Mouse (Mus musculus): ENCODE measurements around the gene Ctnnd2. TPM values are rescaled to one million over a fixed set of nuclear protein-coding genes. Genes with fewer than 3 reads are reported as not detected.

Ctnnd2 gene
- total RNA-seq, 2 experiments from 2014 or later: not detected

DNA sequence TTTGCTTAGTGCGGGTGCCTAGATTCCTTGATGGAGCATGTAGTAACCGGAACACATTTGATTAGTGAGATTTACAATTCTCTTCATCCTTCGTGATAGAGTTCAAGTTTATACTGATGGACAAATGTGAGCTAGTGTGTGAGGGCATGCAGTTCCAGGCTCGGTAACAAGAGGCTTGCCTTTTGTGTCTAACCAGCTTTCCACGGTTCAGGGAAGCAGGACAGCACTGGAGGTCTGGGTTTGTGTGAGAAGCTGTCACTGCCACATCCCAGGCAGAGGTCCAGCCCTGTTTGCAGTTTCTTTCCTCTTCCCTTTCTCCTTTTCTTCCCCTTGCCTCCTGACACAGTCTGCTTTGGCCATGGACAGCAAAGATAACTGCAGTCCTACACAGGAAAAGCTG is 279.5 kb downstream of the Ctnnd2 start:
- no peak overlapping the region for H3K27ac ChIP-seq
- TF ChIP-seq CTCF (IDR thresholded peaks at IDR 0.05): no peak
- intact Hi-C loops (cut with DNase I): no loop called here
- no peak for DNase-seq
- H3K4me3 ChIP-seq: no peak overlapping the region

DNA sequence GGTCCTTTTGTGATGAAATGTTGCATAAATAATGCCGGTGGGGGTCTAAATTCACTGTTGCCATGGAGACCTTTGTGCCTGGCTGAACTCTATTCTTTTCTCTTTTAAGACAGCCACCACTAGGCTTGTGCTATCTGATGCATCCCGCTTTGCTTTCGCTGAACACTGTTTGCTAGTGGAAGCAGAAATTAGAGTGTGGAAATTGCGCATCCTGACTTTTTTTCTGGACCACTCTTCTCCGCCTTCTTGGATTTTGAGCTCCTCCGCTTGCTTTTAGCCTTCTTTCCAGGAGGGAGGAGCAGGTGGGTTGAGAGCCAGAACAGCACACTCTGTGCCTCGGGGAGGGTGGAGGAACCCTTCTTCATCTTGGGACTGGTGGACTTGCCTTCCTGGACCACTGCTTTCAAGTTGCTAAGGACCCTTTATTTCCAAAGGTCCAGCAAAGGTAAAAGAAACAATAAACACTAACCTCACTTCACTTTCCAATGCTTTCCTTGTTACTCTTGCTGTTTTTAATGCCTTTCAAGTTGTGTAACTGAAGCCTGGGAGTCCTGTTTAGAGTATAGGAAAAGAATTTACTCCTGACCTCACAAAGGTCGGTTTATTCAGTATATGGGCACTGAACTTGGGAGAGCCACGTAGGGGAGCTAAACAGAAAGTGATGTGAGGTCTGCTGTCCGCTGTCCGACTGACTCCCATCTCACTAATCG is 285.3 kb downstream of the Ctnnd2 start:
- TF ChIP-seq CTCF (IDR thresholded peaks at IDR 0.05): no peak
- intact Hi-C loops (cut with DNase I): no loop called here
- H3K4me3 ChIP-seq: no peak overlapping the region
- no peak overlapping the region for H3K27ac ChIP-seq
- no peak for DNase-seq

DNA sequence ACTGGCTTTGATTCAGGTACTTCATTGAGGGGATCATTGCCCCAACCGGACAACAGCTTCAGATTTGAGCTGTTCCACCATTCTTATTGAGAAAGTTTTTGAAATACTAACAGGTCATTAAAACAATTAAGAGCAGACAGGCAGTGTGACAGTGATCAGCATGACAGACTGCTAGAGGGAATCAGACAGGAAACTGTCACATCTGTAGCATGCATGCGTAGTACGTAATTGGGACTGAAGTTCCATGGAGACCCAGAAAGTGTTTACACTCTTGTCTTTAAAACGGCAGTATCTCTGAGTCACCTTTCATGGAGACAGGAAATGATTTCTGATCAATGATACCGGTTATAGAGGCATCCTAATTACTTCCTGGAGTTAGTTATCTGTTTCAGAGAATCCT is 286.3 kb downstream of the Ctnnd2 start:
- TF ChIP-seq CTCF (IDR thresholded peaks at IDR 0.05): no peak
- intact Hi-C loops (cut with DNase I): no loop called here
- Histone ChIP-seq H3K4me3 (no peak overlapping the region), H3K27ac (no peak overlapping the region)
- no peak for DNase-seq

- no peak for DNase-seq
- TF ChIP-seq CTCF (IDR thresholded peaks at IDR 0.05): no peak
- intact Hi-C loops (cut with DNase I): no loop called here
- Histone ChIP-seq H3K4me3 (no peak overlapping the region), H3K27ac (no peak overlapping the region)
Observed at GRCm38 (mm10) chr15:30460341-30461125, 288.1 kb downstream of the Ctnnd2 start.

DNA sequence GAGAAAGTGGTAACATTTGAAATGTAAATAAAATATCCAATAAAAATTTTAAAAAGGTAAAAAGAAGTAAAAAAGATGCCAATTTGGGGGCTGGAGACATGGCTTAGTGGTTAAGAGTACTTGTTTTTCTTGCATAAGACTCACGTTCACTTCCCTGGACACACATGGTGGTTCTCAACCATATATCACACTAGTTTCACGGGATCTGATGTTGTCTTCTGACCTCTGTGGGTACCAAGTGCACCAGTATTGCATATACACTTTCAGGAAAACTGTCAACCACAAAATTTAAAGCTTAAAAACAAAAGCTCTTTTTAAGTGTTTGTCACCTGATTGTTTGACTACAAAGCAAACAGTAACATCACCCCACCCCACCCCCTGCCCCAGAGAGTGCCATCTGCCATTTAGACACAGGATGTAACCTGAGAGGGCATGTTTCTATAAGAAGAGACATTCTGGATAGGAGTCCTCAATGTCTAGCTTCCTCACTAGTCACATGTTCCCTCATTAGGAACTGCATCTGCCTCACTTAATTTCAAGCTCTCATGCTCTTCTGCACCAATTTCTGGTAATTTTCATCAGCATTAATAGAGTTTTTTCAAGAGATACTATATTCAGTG is 290.5 kb downstream of the Ctnnd2 start:
- intact Hi-C loops (cut with DNase I): no loop called here
- DNase-seq: no peak
- H3K27ac ChIP-seq: no peak overlapping the region

DNA sequence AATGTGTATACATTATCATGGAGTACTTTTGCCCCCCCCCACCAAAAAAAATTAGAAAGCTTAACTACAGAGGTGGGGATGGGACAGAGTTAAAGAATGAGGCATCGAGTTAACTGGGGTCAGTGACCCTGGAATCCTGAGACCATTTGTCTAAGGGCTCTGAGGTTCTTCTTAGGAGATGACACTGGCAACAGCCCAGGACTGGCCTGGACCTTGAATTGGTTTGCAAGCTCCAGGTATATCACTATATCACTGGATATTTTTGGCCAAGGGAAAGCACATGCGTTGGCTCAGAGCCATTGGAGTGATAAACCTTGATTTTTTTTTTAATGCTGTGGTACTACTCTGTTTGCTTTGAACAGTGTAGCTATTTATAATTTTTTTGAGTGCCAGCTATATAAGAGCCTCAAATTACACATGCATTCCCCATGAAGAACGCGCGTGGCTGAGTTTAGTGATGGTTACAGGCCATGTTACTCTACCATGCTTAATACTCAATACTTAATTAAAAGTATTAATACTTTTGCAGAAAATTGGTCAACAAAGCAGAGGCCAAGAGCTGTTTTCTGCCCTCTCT is 291.2 kb downstream of the Ctnnd2 start:
- intact Hi-C loops (cut with DNase I): no loop called here
- no peak overlapping the region for H3K27ac ChIP-seq
- no peak for TF ChIP-seq CTCF (IDR thresholded peaks at IDR 0.05)
- H3K4me3 ChIP-seq: no peak overlapping the region
- no peak for DNase-seq

More for the DNA sequence above, 290.5 kb downstream of the Ctnnd2 start:
- H3K4me3 ChIP-seq: no peak overlapping the region
- TF ChIP-seq CTCF (IDR thresholded peaks at IDR 0.05): no peak

- no peak for TF ChIP-seq CTCF (IDR thresholded peaks at IDR 0.05)
- no peak for DNase-seq
- intact Hi-C loops (cut with DNase I): no loop called here
- Histone ChIP-seq H3K27ac (no peak overlapping the region), H3K4me3 (no peak overlapping the region)
Observed at GRCm38 (mm10) chr15:30466950-30467543, 294.7 kb downstream of the Ctnnd2 start.

DNA sequence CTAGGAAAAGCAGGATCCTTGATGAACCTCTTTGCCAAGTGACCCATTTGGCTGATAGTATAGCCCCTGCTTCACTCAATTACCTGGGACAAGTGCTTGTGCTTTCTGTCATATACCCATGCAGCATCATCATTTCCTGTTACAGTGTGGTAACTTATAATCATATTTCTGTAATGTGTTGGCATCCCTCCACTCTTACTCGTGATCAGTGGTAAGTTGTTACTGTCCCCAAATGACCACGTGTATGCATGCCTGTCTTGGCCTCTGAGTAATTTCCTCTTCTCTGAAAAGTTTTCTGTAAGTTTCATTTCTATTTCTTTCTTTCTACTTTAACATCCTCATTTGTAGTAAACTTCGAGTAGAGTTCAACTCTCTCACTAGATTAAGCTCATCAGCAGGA is 296.4 kb downstream of the Ctnnd2 start:
- no peak for TF ChIP-seq CTCF (IDR thresholded peaks at IDR 0.05)

GRCm38 (mm10) chr15:30471280-30471966 is 299.0 kb downstream of the Ctnnd2 start:
- no peak for TF ChIP-seq CTCF (IDR thresholded peaks at IDR 0.05)
- Histone ChIP-seq H3K27ac (no peak overlapping the region), H3K4me3 (no peak overlapping the region)
- intact Hi-C loops (cut with DNase I): no loop called here
- no peak for DNase-seq

More for the DNA sequence above, 296.4 kb downstream of the Ctnnd2 start:
- intact Hi-C loops (cut with DNase I): no loop called here
- DNase-seq: no peak
- Histone ChIP-seq H3K4me3 (no peak overlapping the region), H3K27ac (no peak overlapping the region)

DNA sequence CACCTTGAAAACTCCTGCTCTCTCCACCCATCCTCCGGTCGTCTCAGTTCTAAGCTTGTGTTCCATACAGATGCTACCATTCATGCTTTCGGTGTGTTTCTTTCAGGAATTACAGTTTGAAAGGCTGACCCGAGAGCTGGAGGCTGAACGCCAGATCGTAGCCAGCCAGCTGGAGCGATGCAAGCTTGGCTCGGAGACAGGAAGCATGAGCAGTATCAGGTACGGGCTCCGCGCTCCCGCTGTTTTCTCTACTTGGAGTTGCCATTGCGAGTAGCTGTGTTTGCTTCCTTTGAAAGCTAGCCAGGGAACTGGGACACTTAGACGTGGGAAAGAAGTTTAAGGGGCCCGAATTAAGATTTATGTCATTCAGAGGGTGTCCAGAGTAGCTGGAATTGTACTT is 308.3 kb downstream of the Ctnnd2 start:
- Histone ChIP-seq H3K27ac (no peak overlapping the region), H3K4me3 (no peak overlapping the region)
- peak; percentile 25 for DNase-seq
- intact Hi-C loops (cut with DNase I): no loop called here
- no peak for TF ChIP-seq CTCF (IDR thresholded peaks at IDR 0.05)

- TF ChIP-seq CTCF (IDR thresholded peaks at IDR 0.05): no peak
Observed at GRCm38 (mm10) chr15:30506476-30506875, 334.1 kb downstream of the Ctnnd2 start.

GRCm38 (mm10) chr15:30512467-30512866 is 340.1 kb downstream of the Ctnnd2 start:
- no peak for DNase-seq
- intact Hi-C loops (cut with DNase I): no loop called here
- Histone ChIP-seq H3K4me3 (no peak overlapping the region), H3K27ac (no peak overlapping the region)
- no peak for TF ChIP-seq CTCF (IDR thresholded peaks at IDR 0.05)

More at GRCm38 (mm10) chr15:30506476-30506875, 334.1 kb downstream of the Ctnnd2 start:
- H3K27ac ChIP-seq: no peak overlapping the region
- intact Hi-C loops (cut with DNase I): no loop called here
- no peak overlapping the region for H3K4me3 ChIP-seq
- no peak for DNase-seq

All from gastrocnemius, adult 2 months (tissue).